Mouse (Mus musculus): ENCODE results near the gene Cmip. TPM values are rescaled to one million over a fixed set of nuclear protein-coding genes. Genes with fewer than 3 reads are reported as not detected.
"Not testable (repeated sequence)": the region's sequence is repeated elsewhere in the genome, so short reads cannot be mapped to it uniquely, and the experiment has no call there.

Gene Cmip
- polyA plus RNA-seq, 1 experiment, result 16.2 TPM

GRCm38 (mm10) chr8:117409056-117409455 is 152.2 kb downstream of the Cmip start:
- Histone ChIP-seq H3K4me3 (replicated peaks; ENCODE audit: control insufficient read depth, low read depth, low read length) (no peak overlapping the region), H3K27ac (ENCODE audit: control insufficient read depth, insufficient read depth, low read depth, low read length, poor library complexity) (no peak overlapping the region), H3K4me1 (ENCODE audit: control insufficient read depth, insufficient read depth, low read length) (no peaks in the 10 kb centered on the region)
- 92% methylated on average over 7 of the region's 7 CpGs for WGBS
- TF ChIP-seq CTCF (IDR thresholded peaks at IDR 0.05; ENCODE audit: control insufficient read depth, insufficient read depth, low read length), result no peak

GRCm38 (mm10) chr8:117410391-117410790 is 153.5 kb downstream of the Cmip start:
- H3K4me1 ChIP-seq (ENCODE audit: control insufficient read depth, insufficient read depth, low read length), result no peaks in the 10 kb centered on the region
- no peak overlapping the region for H3K27ac ChIP-seq (ENCODE audit: control insufficient read depth, insufficient read depth, low read depth, low read length, poor library complexity)
- no peak overlapping the region for H3K4me3 ChIP-seq (replicated peaks; ENCODE audit: control insufficient read depth, low read depth, low read length)
- 87% methylated on average over 10 of the region's 10 CpGs for WGBS
- TF ChIP-seq POLR2A (IDR thresholded peaks at IDR 0.05; ENCODE audit: borderline replicate concordance, control insufficient read depth, low read depth, low read length) (no peak), CTCF (IDR thresholded peaks at IDR 0.05; ENCODE audit: control insufficient read depth, insufficient read depth, low read length) (no peak)

GRCm38 (mm10) chr8:117410901-117411300 is 154.0 kb downstream of the Cmip start:
- Histone ChIP-seq H3K4me3 (replicated peaks; ENCODE audit: control insufficient read depth, low read depth, low read length) (no peak overlapping the region), H3K4me1 (ENCODE audit: control insufficient read depth, insufficient read depth, low read length) (no peaks in the 10 kb centered on the region), H3K27ac (ENCODE audit: control insufficient read depth, insufficient read depth, low read depth, low read length, poor library complexity) (no peak overlapping the region)
- WGBS, result 91% methylated on average over 10 of the region's 10 CpGs
- TF ChIP-seq CTCF (IDR thresholded peaks at IDR 0.05; ENCODE audit: control insufficient read depth, insufficient read depth, low read length) (no peak), POLR2A (IDR thresholded peaks at IDR 0.05; ENCODE audit: borderline replicate concordance, control insufficient read depth, low read depth, low read length) (no peak)

GRCm38 (mm10) chr8:117412232-117412631 is 155.4 kb downstream of the Cmip start:
- H3K4me3 ChIP-seq (replicated peaks; ENCODE audit: control insufficient read depth, low read depth, low read length), result no peak overlapping the region
- 92% methylated on average over 10 of the region's 10 CpGs for WGBS
- TF ChIP-seq CTCF (IDR thresholded peaks at IDR 0.05; ENCODE audit: control insufficient read depth, insufficient read depth, low read length), result no peak
- TF ChIP-seq POLR2A (IDR thresholded peaks at IDR 0.05; ENCODE audit: borderline replicate concordance, control insufficient read depth, low read depth, low read length), result no peak

GRCm38 (mm10) chr8:117417830-117418229 is 161.0 kb downstream of the Cmip start:
- Histone ChIP-seq H3K4me3 (replicated peaks; ENCODE audit: control insufficient read depth, low read depth, low read length) (no peak overlapping the region), H3K27ac (ENCODE audit: control insufficient read depth, insufficient read depth, low read depth, low read length, poor library complexity) (no peak overlapping the region), H3K4me1 (ENCODE audit: control insufficient read depth, insufficient read depth, low read length) (no peaks in the 10 kb centered on the region)
- no peak for TF ChIP-seq CTCF (IDR thresholded peaks at IDR 0.05; ENCODE audit: control insufficient read depth, insufficient read depth, low read length)
- no peak for TF ChIP-seq POLR2A (IDR thresholded peaks at IDR 0.05; ENCODE audit: borderline replicate concordance, control insufficient read depth, low read depth, low read length)
- WGBS, result 84% methylated on average over 9 of the region's 9 CpGs

More at GRCm38 (mm10) chr8:117412232-117412631, 155.4 kb downstream of the Cmip start:
- Histone ChIP-seq H3K27ac (ENCODE audit: control insufficient read depth, insufficient read depth, low read depth, low read length, poor library complexity) (no peak overlapping the region), H3K4me1 (ENCODE audit: control insufficient read depth, insufficient read depth, low read length) (no peaks in the 10 kb centered on the region)

- Histone ChIP-seq H3K4me3 (replicated peaks; ENCODE audit: control insufficient read depth, low read depth, low read length) (no peak overlapping the region), H3K4me1 (ENCODE audit: control insufficient read depth, insufficient read depth, low read length) (no peaks in the 10 kb centered on the region), H3K27ac (ENCODE audit: control insufficient read depth, insufficient read depth, low read depth, low read length, poor library complexity) (no peak overlapping the region)
- TF ChIP-seq POLR2A (IDR thresholded peaks at IDR 0.05; ENCODE audit: borderline replicate concordance, control insufficient read depth, low read depth, low read length) (no peak), CTCF (IDR thresholded peaks at IDR 0.05; ENCODE audit: control insufficient read depth, insufficient read depth, low read length) (no peak)
- WGBS, result 87% methylated on average over 17 of the region's 17 CpGs
Observed at GRCm38 (mm10) chr8:117420841-117421534, 164.1 kb downstream of the Cmip start.

GRCm38 (mm10) chr8:117421838-117422237 is 165.0 kb downstream of the Cmip start:
- H3K4me1 ChIP-seq (ENCODE audit: control insufficient read depth, insufficient read depth, low read length), result no peaks in the 10 kb centered on the region
- TF ChIP-seq CTCF (IDR thresholded peaks at IDR 0.05; ENCODE audit: control insufficient read depth, insufficient read depth, low read length), result no peak
- TF ChIP-seq POLR2A (IDR thresholded peaks at IDR 0.05; ENCODE audit: borderline replicate concordance, control insufficient read depth, low read depth, low read length), result no peak
- H3K27ac ChIP-seq (ENCODE audit: control insufficient read depth, insufficient read depth, low read depth, low read length, poor library complexity), result no peak overlapping the region
- no peak overlapping the region for H3K4me3 ChIP-seq (replicated peaks; ENCODE audit: control insufficient read depth, low read depth, low read length)
- 77% methylated on average over 5 of the region's 5 CpGs for WGBS

- TF ChIP-seq POLR2A (IDR thresholded peaks at IDR 0.05; ENCODE audit: borderline replicate concordance, control insufficient read depth, low read depth, low read length) (no peak), CTCF (IDR thresholded peaks at IDR 0.05; ENCODE audit: control insufficient read depth, insufficient read depth, low read length) (no peak)
- 91% methylated on average over 6 of the region's 6 CpGs for WGBS
- H3K4me3 ChIP-seq (replicated peaks; ENCODE audit: control insufficient read depth, low read depth, low read length), result no peak overlapping the region
- no peak overlapping the region for H3K27ac ChIP-seq (ENCODE audit: control insufficient read depth, insufficient read depth, low read depth, low read length, poor library complexity)
- no peaks in the 10 kb centered on the region for H3K4me1 ChIP-seq (ENCODE audit: control insufficient read depth, insufficient read depth, low read length)
Observed at GRCm38 (mm10) chr8:117422343-117422742, 165.5 kb downstream of the Cmip start.

GRCm38 (mm10) chr8:117423029-117423428 is 166.2 kb downstream of the Cmip start:
- TF ChIP-seq POLR2A (IDR thresholded peaks at IDR 0.05; ENCODE audit: borderline replicate concordance, control insufficient read depth, low read depth, low read length) (no peak), CTCF (IDR thresholded peaks at IDR 0.05; ENCODE audit: control insufficient read depth, insufficient read depth, low read length) (no peak)
- no peaks in the 10 kb centered on the region for H3K4me1 ChIP-seq (ENCODE audit: control insufficient read depth, insufficient read depth, low read length)
- 84% methylated on average over 4 of the region's 4 CpGs for WGBS
- H3K4me3 ChIP-seq (replicated peaks; ENCODE audit: control insufficient read depth, low read depth, low read length), result no peak overlapping the region
- H3K27ac ChIP-seq (ENCODE audit: control insufficient read depth, insufficient read depth, low read depth, low read length, poor library complexity), result no peak overlapping the region

GRCm38 (mm10) chr8:117427816-117428215 is 171.0 kb downstream of the Cmip start:
- H3K4me3 ChIP-seq (replicated peaks; ENCODE audit: control insufficient read depth, low read depth, low read length); H3K27ac ChIP-seq (ENCODE audit: control insufficient read depth, insufficient read depth, low read depth, low read length, poor library complexity); H3K4me1 ChIP-seq (ENCODE audit: control insufficient read depth, insufficient read depth, low read length): not testable (repeated sequence)
- 94% methylated on average over 8 of the region's 8 CpGs for WGBS

Data from bone marrow, adult 2 months (tissue).